Mouse (Mus musculus): ENCODE results near the gene Cbx8. TPM values are rescaled to one million over a fixed set of nuclear protein-coding genes. Genes with fewer than 3 reads are reported as not detected.

Gene Cbx8
- polyA plus RNA-seq, 1 experiment from 2014 or later: 3.9 TPM

DNA sequence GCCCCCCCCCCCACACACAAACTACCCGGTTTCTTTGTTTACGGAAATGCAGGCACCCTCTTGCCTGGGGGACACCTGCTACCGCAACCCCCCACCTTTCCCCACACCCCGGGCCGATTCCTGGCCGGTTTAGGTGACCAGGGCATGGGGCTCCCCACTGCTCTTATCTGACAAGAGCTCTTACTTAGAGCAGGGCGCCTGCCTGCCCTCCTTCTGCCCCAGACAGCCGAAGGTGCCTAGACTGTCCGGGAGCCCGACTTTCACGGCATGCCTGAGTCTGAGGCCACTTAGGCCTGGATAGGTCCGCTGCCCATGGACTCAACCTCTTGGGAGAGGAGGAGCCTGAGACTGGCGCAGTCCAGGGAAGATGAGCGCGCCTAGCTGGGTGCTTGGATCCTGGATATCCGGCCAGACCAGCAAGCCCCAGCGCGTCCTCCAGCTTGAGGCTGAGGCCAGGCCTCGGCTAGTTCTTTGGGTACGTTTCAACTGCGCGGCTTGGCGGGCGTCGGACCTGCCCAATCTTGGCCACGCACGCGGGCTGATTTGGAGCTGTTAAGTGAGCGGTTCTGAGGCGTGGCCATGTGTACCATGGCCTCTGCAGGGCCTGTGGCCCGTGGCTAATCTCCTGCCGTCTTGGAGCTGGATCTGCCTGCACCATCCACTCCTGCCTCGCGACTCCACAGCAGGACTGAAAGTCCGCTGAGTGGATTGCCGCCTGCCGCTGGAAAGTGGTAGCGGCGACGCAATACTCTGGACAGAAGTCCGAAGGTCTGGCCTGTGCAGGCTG, 4.0 kb upstream of the Cbx8 start:
- Histone ChIP-seq H3K27ac (ENCODE audit: low read depth) (peak overlapping the region; percentile 22; the same call in 1 of the 2 replicates), H3K9me3 (ENCODE audit: low read length) (no peaks in the 10 kb centered on the region), H3K4me3 (ENCODE audit: low read depth, low read length) (no peak overlapping the region), H3K4me2 (ENCODE audit: low read depth, low read length) (peak overlapping the region; percentile 32), H3K4me1 (ENCODE audit: insufficient read depth) (peaks cover 49% of the 10 kb centered on the region), H3K27me3 (ENCODE audit: insufficient read depth, low read length) (peaks cover 87% of the 10 kb centered on the region), H3K9ac (replicated peaks) (no peak overlapping the region), H3K36me3 (replicated peaks; ENCODE audit: insufficient read depth, low read length) (no peaks in the 10 kb centered on the region)
- TF ChIP-seq EP300 (IDR thresholded peaks at IDR 0.05; ENCODE audit: low read depth) (no peak), CTCF (IDR thresholded peaks at IDR 0.05; ENCODE audit: low read depth) (peak; percentile 43; the same call in 1 of the 2 replicates)
- peak; percentile 61 for DNase-seq
- peak; percentile 25 for ATAC-seq
- 2% methylated on average over 40 of the region's 41 CpGs for WGBS (ENCODE audit: insufficient replicate concordance)

DNA sequence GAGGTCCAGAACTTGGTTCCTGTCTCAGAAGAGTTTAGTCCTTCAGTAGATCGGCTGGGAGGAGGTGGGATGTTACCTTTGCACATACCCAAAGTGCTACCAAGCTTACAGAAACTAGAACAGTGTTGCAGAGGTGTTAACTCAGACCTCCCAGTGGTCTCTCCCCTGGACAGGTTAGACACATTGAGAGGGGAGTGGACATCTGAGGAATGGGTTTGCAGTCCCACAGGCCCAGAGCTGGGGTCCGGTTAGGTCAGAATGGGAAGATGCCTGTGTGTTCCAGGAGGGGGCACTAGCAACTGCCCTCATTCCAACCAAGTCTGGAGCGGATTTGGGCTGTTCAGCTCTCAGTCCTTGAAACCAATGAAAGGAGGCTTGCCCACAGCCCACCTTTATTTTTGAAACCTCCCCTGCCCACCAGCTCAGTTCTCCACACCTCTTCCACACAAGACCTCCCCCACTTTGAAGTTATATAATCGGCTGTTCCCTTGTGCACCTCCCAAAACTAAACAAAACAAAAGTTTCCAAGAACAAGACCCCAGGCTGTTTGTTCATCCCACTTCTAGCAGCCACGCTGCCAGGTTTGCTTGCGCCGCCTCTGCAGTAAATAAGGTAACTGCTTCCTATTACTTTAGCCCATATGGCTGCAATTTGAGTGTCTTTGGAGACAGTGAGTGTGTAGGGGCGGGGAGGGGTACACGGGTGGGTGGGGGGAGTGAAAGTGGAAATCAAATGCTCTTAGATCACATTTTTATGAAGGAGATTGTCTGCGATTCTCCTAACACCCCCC, 3.2 kb upstream of the Cbx8 start:
- WGBS (ENCODE audit: insufficient replicate concordance): 6% methylated on average over 10 of the region's 10 CpGs
- ATAC-seq (no peak), DNase-seq (no peak)
- Histone ChIP-seq H3K9ac (replicated peaks) (no peak overlapping the region), H3K27ac (ENCODE audit: low read depth) (no peak overlapping the region), H3K4me2 (ENCODE audit: low read depth, low read length) (no peak overlapping the region), H3K9me3 (ENCODE audit: low read length) (no peaks in the 10 kb centered on the region), H3K27me3 (ENCODE audit: insufficient read depth, low read length) (peaks cover 83% of the 10 kb centered on the region), H3K4me1 (ENCODE audit: insufficient read depth) (peaks cover 55% of the 10 kb centered on the region), H3K4me3 (ENCODE audit: low read depth, low read length) (no peak overlapping the region), H3K36me3 (replicated peaks; ENCODE audit: insufficient read depth, low read length) (no peaks in the 10 kb centered on the region; the same call in 1 of the 2 replicates)
- TF ChIP-seq CTCF (IDR thresholded peaks at IDR 0.05; ENCODE audit: low read depth) (peak; percentile 56), EP300 (IDR thresholded peaks at IDR 0.05; ENCODE audit: low read depth) (no peak)

- no peak overlapping the region for H3K4me2 ChIP-seq (ENCODE audit: low read depth, low read length)
- DNase-seq (no peak), ATAC-seq (no peak)
- no peak for TF ChIP-seq CTCF (IDR thresholded peaks at IDR 0.05; ENCODE audit: low read depth)
- TF ChIP-seq EP300 (IDR thresholded peaks at IDR 0.05; ENCODE audit: low read depth): no peak
- H3K4me1 ChIP-seq (ENCODE audit: insufficient read depth): peaks cover 54% of the 10 kb centered on the region
- peaks cover 81% of the 10 kb centered on the region for H3K27me3 ChIP-seq (ENCODE audit: insufficient read depth, low read length)
- 8% methylated on average over 4 of the region's 4 CpGs for WGBS (ENCODE audit: insufficient replicate concordance)
- H3K9ac ChIP-seq (replicated peaks): no peak overlapping the region
- no peak overlapping the region for H3K4me3 ChIP-seq (ENCODE audit: low read depth, low read length)
- H3K36me3 ChIP-seq (replicated peaks; ENCODE audit: insufficient read depth, low read length): no peaks in the 10 kb centered on the region; the same call in 1 of the 2 replicates
- H3K27ac ChIP-seq (ENCODE audit: low read depth): no peak overlapping the region
- H3K9me3 ChIP-seq (ENCODE audit: low read length): no peaks in the 10 kb centered on the region
These were observed 2.4 kb upstream of the Cbx8 start for GRCm38 (mm10) chr11:119043273-119043540.

DNA sequence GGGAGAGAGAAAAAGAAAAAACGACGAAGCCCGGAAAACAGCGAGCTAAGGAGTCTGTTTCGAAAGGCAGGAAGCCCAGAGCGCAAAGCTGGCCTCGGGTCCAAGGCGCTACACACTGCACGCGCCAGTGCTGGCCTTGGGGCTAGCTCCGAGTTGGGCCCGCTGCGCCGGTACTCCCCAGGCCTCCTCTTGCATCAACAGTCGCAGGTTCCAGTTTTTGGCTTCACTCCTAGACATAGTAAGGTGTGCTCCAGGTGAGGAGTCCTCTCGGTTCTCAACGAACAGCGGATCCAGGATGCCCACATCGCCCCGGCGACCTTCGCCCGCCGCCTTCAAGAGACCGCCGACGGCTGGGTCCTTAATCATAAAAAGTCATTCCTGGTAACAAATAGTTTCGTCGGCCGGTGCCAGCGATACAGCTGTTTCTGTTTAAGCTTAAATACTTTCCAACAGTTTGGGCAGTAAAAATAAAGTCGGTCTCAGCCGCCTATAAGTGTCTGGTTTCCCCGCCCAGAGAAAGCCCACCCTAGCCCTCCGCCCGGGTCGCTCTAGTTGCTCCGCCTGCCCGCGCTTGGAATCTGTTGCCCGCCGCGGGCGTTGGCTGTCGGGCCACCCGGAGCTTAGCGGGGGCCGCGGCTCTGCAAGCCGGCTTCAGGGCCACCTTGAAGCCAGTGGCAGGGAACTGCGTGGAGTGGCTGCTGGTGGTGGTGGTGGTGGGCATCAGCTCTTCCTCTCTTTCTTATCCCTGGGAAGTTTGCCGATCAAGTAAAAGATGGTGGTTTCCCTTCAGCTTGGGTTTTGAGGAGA, 1.9 kb upstream of the Cbx8 start:
- no peaks in the 10 kb centered on the region; the same call in 1 of the 2 replicates for H3K36me3 ChIP-seq (replicated peaks; ENCODE audit: insufficient read depth, low read length)
- peak; percentile 23 for DNase-seq

DNA sequence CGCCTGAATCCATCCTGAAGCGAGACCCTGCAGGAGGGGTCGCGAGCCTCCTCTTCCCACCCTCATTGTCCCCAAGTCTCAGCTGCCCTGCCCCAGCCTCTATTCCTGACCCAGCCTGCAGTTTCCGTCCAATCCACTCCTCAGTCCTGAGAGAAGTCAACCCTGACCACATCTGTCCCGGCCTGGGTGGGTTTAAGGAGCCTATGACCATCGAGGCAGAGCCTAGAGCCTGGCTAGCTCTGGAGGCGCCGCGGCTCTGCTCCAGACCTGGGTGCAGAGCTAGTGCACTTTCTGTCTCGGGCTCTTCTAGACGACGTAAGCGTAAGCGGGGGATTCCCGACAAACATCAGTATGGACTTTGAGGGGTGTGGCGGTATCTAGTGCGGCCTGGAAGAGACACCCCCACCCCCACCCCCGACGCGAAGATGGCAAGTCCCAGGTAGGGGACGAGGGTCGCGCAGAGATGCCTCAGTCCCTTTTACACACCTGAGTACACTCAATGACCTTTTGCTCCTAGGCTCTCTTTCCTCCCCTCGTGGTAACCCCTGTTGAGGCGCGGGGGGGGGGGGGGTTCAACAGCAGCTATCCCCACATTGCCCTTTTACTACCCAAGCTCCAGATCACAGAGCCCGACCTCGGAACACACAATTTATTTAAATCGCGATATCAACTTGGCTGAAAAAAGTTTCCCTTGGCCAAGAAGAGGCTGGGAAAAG, 1.1 kb upstream of the Cbx8 start:
- Histone ChIP-seq H3K4me3 (ENCODE audit: low read depth, low read length) (peak overlapping the region; percentile 67), H3K4me1 (ENCODE audit: insufficient read depth) (peaks cover 53% of the 10 kb centered on the region), H3K27me3 (ENCODE audit: insufficient read depth, low read length) (peaks cover 81% of the 10 kb centered on the region), H3K36me3 (replicated peaks; ENCODE audit: insufficient read depth, low read length) (no peaks in the 10 kb centered on the region; the same call in 1 of the 2 replicates), H3K4me2 (ENCODE audit: low read depth, low read length) (peak overlapping the region; percentile 97), H3K27ac (ENCODE audit: low read depth) (no peak overlapping the region), H3K9ac (replicated peaks) (0 out of 2 replicates have a peak overlapping the region, but pooled peaks have one; percentile 55), H3K9me3 (ENCODE audit: low read length) (no peaks in the 10 kb centered on the region)
- ATAC-seq (no peak), DNase-seq (no peak)
- 2% methylated on average over 29 of the region's 31 CpGs for WGBS (ENCODE audit: insufficient replicate concordance)
- no peak for TF ChIP-seq EP300 (IDR thresholded peaks at IDR 0.05; ENCODE audit: low read depth)
- no peak for TF ChIP-seq CTCF (IDR thresholded peaks at IDR 0.05; ENCODE audit: low read depth)

More for the DNA sequence above, 1.9 kb upstream of the Cbx8 start:
- ATAC-seq: no peak
- H3K9me3 ChIP-seq (ENCODE audit: low read length): no peaks in the 10 kb centered on the region
- H3K4me2 ChIP-seq (ENCODE audit: low read depth, low read length): 0 out of 2 replicates have a peak overlapping the region, but pooled peaks have one; percentile 9
- peaks cover 81% of the 10 kb centered on the region for H3K27me3 ChIP-seq (ENCODE audit: insufficient read depth, low read length)
- 0 out of 2 replicates have a peak overlapping the region, but pooled peaks have one; percentile 1 for H3K4me3 ChIP-seq (ENCODE audit: low read depth, low read length)
- 3% methylated on average over 52 of the region's 52 CpGs for WGBS (ENCODE audit: insufficient replicate concordance)
- H3K27ac ChIP-seq (ENCODE audit: low read depth): no peak overlapping the region
- peaks cover 52% of the 10 kb centered on the region for H3K4me1 ChIP-seq (ENCODE audit: insufficient read depth)
- no peak overlapping the region for H3K9ac ChIP-seq (replicated peaks)
- TF ChIP-seq CTCF (IDR thresholded peaks at IDR 0.05; ENCODE audit: low read depth) (no peak), EP300 (IDR thresholded peaks at IDR 0.05; ENCODE audit: low read depth) (no peak)
